Mouse (Mus musculus) left cerebral cortex, adult 2 months (tissue): ENCODE measurements around the gene Trem2. TPM values are rescaled to one million over a fixed set of nuclear protein-coding genes. Genes with fewer than 3 reads are reported as not detected.

Source experiments
- DNase-seq, 2 experiments: peaks; one replicate each; pipeline ENCODE4 v3.0.0; 2021 to 2022; ENCODE audit warnings: low spot score in 2 of 2, mixed read lengths in 1 of 2; ENCODE audit errors: extremely low spot score in 1 of 2
- H3K27ac ChIP-seq: fragments of 200-600 bp; 2 replicates; pipeline ENCODE4 v1.8.1; 2022
- H3K4me3 ChIP-seq: fragments of 200-600 bp; 2 replicates; pipeline ENCODE4 v1.8.1; 2022
- CTCF ChIP-seq: fragments of 200-600 bp; IDR thresholded peaks from 2 replicates; pipeline ENCODE4 v1.8.1; 2022; ENCODE audit warnings: antibody characterized with exemption, mild to moderate bottlenecking, moderate library complexity
- intact Hi-C: fragments of 180-260 bp; cut with DNase I; formaldehyde crosslinking; loops from one replicate; pipeline ENCODE4 v1.15.1; 2025
- total RNA-seq, 2 experiments: library from RNA; stranded (reverse); gene quantifications; 2 replicates each; pipeline ENCODE4 v1.2.3; 2021

The Trem2 gene
- total RNA-seq, 2 experiments from 2014 or later: 8.3 to 11.0 TPM

DNA sequence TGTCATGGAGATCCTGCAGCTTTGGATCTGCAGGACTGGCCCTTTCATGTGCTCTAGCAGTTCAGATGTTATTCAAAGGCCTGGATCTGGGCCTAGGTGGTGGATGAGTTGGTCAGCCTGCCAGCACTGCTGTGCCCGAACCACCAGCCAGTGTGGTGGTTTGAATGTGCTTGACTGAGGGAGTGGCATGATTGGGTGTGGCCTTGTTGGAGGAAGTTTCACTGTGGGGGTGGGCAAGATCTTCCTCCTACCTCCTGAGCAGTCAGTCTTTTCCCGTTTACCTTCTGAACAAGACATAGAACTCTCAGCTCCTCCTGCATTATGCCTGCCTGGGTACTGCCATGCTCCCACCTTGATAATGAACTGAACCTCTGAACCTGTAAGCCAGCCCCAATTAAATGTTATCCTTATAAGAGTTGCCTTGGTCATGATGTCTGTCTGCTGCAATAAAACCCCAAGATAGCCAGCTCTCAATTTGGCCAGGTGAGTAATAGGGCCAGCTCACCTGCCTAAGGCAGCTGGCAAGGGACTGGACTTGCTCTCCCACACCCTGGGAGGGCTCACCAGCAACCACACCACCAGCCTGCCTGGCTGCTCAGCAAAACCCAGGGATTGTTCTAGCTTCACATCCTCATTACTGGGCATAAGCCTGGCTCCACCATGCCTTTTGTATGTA lies 39.7 kb downstream of the Trem2 start:
- no peak overlapping the region for H3K4me3 ChIP-seq
- DNase-seq: no peak
- no peak overlapping the region for H3K27ac ChIP-seq
- TF ChIP-seq CTCF: no peak
- intact Hi-C loops: no loop called here

DNA sequence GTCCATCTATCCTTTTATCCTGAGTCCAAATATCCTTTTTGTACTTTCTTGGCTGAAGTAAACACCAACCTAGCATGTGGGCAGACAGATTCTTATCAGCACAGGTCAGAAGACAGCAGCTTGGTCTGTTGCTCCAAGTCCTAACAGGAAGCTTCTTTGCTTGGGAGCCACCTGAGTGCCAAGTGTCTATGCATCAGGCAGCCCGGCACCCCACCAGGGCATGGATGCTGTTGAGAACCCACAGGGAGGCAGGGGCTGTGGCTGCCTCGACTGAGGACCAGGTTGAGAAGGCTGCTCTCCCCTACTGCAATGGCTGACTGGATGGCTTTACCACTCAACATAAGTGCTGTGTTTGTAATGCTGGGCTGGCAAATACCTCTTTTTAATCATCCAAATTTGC lies 42.5 kb downstream of the Trem2 start:
- intact Hi-C loops: no loop called here
- no peak for DNase-seq
- TF ChIP-seq CTCF: no peak
- no peak overlapping the region for H3K4me3 ChIP-seq
- no peak overlapping the region for H3K27ac ChIP-seq

DNA sequence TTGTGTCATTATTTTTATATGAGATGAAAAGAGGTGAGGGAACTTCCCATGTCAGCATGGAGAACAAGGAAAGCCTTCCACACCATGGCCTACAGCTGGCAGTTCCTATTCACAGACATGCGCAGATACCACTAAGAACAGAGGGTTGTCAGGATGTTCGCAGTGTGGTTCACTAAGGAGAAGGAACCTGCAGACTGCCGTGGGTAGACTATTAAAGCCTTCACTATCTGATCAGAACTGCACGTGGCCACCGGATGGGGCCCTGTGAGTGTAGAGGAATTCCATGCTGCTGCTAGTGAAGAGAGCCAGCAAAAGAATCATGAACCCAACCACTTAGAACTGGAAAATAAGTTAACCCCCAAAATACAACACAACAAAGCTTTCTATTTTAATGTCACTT lies 43.2 kb downstream of the Trem2 start:
- Histone ChIP-seq H3K27ac (no peak overlapping the region), H3K4me3 (no peak overlapping the region)
- intact Hi-C loops: no loop called here
- DNase-seq: no peak
- no peak for TF ChIP-seq CTCF

DNA sequence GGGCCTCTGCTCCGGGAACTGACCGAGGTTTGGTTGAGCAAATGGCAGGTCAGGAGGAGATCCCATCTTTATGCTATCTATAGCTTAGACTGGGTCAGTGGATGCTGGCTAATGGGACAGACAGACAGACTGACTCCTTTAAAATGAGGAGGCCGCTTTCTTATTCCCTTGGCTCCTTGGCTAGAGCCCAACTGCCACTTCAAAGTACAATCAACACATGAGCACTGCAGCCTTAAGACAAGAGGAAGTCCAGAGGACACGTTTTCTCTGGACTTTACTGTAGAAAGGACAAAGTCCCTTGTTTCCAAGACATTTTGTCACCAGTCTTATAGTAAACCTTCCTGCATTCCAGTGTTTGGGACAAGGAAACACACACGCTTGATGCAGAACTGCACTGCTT lies 45.2 kb downstream of the Trem2 start:
- Histone ChIP-seq H3K4me3 (no peak overlapping the region), H3K27ac (peak overlapping the region; percentile 70)
- DNase-seq: no peak
- TF ChIP-seq CTCF: no peak
- intact Hi-C loops: no loop called here

DNA sequence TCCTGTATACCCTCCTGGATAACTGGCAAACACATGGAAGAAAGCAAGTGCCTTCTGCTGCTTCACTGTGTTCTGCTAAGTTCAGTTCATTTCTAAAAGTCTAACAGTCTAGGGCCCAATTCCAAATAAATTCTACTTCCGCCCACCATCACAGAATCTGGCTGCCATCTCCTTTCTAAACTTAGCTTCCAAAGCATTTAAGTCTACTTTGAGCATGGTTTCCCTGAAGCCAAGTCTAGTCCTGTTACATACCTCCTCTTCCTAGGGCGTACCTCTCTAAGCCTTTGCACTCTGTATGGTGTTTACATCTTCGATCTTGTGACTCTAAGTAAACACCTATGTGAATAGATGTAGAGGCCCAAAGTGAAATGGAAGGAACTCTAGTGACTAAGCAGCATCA lies 46.4 kb downstream of the Trem2 start:
- no peak for TF ChIP-seq CTCF
- DNase-seq: peak in 1 of 2 experiments; percentile 42
- intact Hi-C loops: loop anchor here (1.0 kb wide), 1 partner anchor 66 kb away; no protein-coding TSS in a partner anchor
- Histone ChIP-seq H3K27ac (peak overlapping the region; percentile 76), H3K4me3 (no peak overlapping the region)

DNA sequence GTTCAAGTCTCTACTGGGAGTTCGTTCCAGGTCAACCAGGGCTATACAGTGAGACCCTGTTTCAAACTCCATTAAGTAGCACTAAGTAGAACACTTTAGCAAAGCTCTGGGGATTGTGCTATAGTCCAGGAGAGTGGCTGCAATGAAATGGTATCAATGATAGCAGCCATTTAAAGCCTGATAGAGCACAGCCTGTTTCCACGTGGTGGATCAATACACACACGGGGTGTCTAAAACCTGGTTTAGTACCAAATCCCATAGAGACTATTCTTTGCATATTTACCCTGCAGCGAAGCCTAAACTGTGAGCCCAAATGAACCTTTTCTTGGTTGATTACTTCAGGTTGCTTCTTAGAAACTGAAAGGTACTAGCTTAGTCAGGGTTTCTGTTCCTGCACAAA lies 55.5 kb downstream of the Trem2 start:
- intact Hi-C loops: no loop called here
- TF ChIP-seq CTCF: no peak

DNA sequence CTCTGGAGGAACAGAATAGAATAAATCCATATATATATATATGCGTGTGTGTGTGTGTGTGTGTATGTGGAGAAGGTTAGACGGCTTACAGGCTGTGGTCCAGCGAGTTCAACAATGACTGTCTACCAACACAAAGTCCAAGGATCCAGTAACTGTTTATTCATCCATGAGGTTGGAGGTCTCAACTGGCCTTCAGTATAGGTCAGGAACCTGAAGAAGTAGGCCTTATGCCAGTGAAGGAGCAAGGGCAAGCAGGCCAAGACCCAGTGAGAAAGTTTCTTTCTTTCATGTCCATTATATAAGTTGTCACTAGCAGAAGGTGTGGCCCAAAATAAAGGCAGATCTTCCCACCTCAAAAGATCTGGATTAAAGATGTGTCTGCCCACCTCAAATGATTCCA lies 56.5 kb downstream of the Trem2 start:
- H3K27ac ChIP-seq: no peak overlapping the region
- TF ChIP-seq CTCF: no peak
- intact Hi-C loops: no loop called here
- DNase-seq: no peak
- H3K4me3 ChIP-seq: no peak overlapping the region

More for the DNA sequence above, 55.5 kb downstream of the Trem2 start:
- no peak for DNase-seq
- Histone ChIP-seq H3K4me3 (no peak overlapping the region), H3K27ac (no peak overlapping the region)

Other genes starting within 250 kb of the Trem2 start
- gene 9830107B12Rik, start 200.1 kb upstream of the Trem2 start, total RNA-seq: not detected
- gene A530064D06Rik, start 179.1 kb upstream of the Trem2 start, total RNA-seq: not detected
- not detected for gene Trem1, start 113.6 kb upstream of the Trem2 start, total RNA-seq
- gene Trem3, start 98.6 kb upstream of the Trem2 start, total RNA-seq: under 1 TPM; 0.36 to 0.72 TPM
- under 1 TPM in 1 of 2 experiments, not detected in 1; 0.34 TPM for gene Treml4, start 82.1 kb upstream of the Trem2 start, total RNA-seq
- gene Treml2, start 46.9 kb upstream of the Trem2 start, total RNA-seq: under 1 TPM; 0.18 to 0.49 TPM
- under 1 TPM in 1 of 2 experiments, not detected in 1; 0.48 TPM for gene B430306N03Rik, start 30.3 kb upstream of the Trem2 start, total RNA-seq
- under 1 TPM; 0.42 to 0.43 TPM for gene Treml1, start 13.5 kb downstream of the Trem2 start, total RNA-seq
- gene Nfya, start 63.5 kb downstream of the Trem2 start, total RNA-seq: 10 to 100 TPM; 24.3 to 24.9 TPM
- gene Oard1, start 63.6 kb downstream of the Trem2 start, total RNA-seq: 10 to 100 TPM; 10.0 to 10.4 TPM
- not detected for gene Apobec2, start 86.5 kb downstream of the Trem2 start, total RNA-seq
- gene Tspo2, start 105.1 kb downstream of the Trem2 start, total RNA-seq: not detected
- under 1 TPM in 1 of 2 experiments, not detected in 1; 0.30 TPM for gene Unc5cl, start 108.5 kb downstream of the Trem2 start, total RNA-seq